Mouse (Mus musculus) hematopoietic stem cell, adult 5-6 weeks (primary cell): ENCODE results near the gene Adgra3. TPM values are rescaled to one million over a fixed set of nuclear protein-coding genes. Genes with fewer than 3 reads are reported as not detected.

Experiments
- ATAC-seq, 2 experiments: fragments of 125-278 bp in 1 of 2; replicated peaks in 1 of 2; 2 replicates each; pipeline ENCODE4 v1.8.0; 2016 to 2017; ENCODE audit warnings: inconsistent platforms in 2 of 2, mild to moderate bottlenecking in 2 of 2, moderate number of reproducible peaks in 2 of 2, low read depth in 1 of 2, moderate TSS enrichment in 1 of 2; ENCODE audit not compliant: low FRiP score in 2 of 2, poor library complexity in 2 of 2, severe bottlenecking in 2 of 2, insufficient read depth in 1 of 2, low TSS enrichment in 1 of 2
- total RNA-seq: library from RNA; stranded (forward); fragments of 172-1452, 232-1000 nt; gene quantifications from 2 replicates; pipeline ENCODE4 v1.2.3, GENCODE M21; 2017

Gene Adgra3
- total RNA-seq: 11.8 and 16.5 TPM in 2 replicates

GRCm38 (mm10) chr5:50058421-50059286, at the start of gene Adgra3:
TSS of gene Adgra3 (minus strand) at chr5:50059006.
- peak; percentile 89 to 95 for ATAC-seq

DNA sequence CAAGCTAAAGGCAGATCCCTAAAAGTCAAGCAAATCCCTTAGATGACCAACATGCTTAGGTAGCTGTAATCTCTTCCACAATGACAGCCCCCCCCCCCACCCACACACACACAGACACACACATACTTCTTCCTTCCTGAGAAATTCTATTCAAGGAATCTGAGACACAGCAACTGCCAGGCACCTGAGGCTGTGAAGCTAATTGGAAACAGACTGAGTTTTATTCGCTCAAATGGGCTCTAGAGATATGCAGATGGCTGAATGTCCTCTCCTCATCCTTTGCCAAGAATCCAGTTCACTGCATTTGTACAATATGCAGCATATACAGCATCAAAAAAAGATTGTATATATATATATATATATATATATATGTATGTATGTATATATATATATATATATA, 24.6 kb upstream of the Adgra3 start:
- ATAC-seq: no peak

DNA sequence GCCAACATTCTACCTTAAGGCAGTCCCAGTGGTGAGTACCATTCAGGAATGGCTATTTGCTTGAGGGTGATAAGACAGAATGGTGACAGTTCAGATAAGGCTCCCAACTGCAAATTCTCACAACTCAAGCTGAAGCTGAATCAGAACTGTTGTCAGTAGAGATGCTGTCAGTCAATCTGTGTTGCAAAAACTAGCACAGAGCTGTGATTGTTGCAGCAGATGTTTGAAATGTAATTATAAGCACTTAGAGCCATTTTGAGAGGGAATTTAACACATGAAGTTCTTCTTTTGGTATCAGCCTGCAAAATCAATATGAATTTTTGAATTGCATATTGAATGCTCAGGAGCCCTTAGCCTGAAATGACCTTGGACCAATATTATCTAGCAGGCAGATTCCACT, 15.4 kb upstream of the Adgra3 start:
- ATAC-seq: no peak

GRCm38 (mm10) chr5:50064236-50064635, 5.4 kb upstream of the Adgra3 start:
- no peak for ATAC-seq

DNA sequence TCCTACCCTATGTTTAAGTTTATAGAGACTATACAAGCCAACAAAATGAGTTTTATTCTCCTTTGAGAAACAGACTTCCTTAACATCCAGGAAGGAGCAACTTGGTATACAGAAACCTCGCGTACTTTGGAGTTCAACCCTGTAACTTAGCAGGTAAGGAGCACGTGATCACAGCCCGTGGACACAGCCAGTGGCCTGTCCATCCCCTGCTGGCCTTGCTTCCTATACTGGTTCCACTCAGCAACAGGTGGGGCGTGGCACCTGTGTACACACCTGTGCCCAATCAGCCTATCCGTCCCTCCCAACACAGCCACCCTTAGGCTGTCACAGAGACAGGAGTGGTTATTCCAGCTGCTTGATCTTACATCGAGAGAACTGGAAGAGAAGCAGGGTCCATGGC, 780 bp upstream of the Adgra3 start:
- ATAC-seq: no peak

GRCm38 (mm10) chr5:50057612-50058420, 990 bp downstream of the Adgra3 start:
- peak; percentile 11 to 17; a peak in 1 of 4 replicates for ATAC-seq

GRCm38 (mm10) chr5:50052456-50052855, 6.3 kb downstream of the Adgra3 start:
- no peak for ATAC-seq

DNA sequence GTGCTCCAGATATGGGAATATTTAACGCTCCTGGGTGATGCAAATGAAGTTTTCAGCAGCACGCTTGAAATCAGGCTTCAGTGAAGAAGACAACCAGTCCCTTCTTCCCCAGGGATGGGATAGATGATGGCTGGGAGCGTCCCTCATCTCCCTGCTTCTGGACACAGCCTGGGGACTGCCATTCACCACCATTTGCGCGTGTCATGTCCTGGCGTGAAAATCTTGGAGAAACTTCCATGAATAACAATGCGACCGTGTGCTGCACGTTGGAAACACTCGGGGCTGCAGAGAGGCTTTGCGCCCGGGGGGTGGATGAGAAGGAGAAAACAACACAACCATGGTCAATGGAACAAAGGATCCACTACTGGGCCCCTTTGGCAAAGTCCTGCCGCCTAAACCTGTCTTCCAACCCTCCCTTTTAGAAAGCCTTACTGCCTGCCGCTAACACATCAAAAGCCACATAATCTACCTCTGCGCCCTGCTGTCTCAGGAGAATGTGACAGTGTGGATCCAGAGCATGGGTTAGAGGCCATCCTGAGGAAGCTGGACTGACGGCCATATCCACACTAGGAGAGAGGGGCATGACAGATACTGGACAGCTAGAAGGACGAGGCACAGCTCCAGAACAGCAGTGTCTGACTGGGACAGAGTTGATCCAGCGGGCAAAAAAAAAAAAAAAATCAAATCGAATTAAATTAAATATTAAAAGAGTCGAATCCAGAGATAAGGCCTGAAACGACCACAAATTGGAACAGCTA, 8.0 kb downstream of the Adgra3 start:
- no peak for ATAC-seq

- no peak for ATAC-seq
Measured at GRCm38 (mm10) chr5:50050037-50050436, 8.8 kb downstream of the Adgra3 start.

- no peak for ATAC-seq
Measured at GRCm38 (mm10) chr5:50049506-50049905, 9.3 kb downstream of the Adgra3 start.

DNA sequence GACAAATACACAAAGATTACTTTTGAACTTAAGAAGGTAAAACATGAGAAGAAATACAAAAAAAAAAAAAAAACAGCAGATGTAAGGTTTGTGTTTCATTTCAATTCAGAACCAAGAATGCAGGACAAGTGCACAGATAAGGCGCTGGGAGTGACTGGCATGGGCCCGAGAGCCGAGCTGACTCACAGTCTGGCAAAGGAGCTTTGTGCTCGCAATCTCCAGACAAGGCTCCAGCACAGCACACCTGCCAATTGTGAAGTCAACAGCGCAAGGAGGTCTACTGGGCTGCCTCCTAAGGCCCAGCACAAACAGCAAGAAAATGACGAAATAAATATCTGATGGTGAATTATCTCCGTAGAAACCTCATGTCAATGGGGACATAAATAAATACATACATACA, 9.8 kb downstream of the Adgra3 start:
- ATAC-seq: no peak

DNA sequence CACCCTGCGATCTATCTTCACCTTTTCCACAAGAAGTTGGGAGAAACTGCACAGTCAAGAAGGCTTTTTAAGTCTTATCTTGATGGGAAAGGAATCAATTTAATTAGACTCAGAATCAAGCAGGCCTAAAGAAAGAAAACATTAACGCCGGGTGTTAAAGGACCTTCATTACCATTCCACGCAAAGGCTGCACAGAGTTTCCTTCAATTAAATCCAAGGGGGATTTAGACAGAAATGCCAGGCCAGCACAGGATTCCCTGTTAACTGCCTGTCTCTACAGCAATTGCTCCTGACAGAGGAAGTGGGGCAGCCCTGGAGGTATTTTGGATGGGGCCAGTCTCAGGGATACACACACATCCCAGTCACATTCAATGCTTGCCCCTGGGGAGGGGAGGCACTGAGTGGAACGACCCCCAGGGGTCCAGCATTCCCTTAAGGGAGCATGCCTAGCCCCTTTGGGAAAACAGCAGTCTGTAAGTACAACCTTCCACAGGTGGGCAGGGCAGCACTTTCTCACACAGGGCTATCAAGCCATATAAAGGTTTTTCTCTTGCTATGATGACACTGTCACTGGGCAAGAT, 10.4 kb downstream of the Adgra3 start:
- ATAC-seq: no peak

- no peak for ATAC-seq
Measured at GRCm38 (mm10) chr5:50045180-50045579, 13.6 kb downstream of the Adgra3 start.

DNA sequence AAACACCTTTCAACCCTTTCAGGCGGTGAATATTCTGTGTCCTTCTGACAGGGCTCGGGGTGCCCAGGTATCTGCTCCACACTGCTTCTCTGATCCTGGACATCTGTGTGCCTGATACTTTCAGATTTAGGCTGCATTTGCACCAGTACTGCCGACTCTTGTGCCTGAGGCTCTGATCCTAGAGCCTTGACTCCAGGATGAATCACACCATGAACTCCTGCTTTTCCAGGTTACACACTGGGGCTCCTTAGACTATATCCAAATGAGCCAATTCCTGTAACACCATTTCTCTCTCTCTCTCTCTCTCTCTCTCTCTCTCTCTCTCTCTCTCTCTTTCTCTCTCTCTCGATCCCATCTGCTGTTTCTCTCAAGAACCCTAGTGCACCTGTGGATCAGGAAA, 15.1 kb downstream of the Adgra3 start:
- no peak for ATAC-seq

GRCm38 (mm10) chr5:50042274-50042943, 16.4 kb downstream of the Adgra3 start:
- no peak for ATAC-seq

DNA sequence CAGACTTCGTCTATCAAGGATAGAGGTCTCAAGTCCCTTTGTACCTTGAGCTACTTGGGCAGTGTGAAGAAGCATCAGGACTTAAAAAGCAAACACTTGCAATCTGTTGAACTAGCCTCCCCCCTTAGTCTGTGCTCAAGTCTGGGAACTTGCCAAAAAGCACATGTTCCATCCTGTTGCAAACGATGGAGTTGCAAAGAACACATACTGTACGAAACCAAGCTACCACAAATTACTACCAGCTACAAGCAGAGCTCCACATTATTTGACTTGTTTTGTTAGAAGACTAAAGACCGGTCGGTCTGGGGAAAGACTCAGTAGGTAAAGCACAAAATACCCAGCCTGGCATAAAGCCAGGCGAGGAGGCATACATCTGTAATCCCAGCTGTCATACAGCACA, 19.3 kb downstream of the Adgra3 start:
- ATAC-seq: no peak

- no peak for ATAC-seq
Measured at GRCm38 (mm10) chr5:50037666-50038065, 21.1 kb downstream of the Adgra3 start.
